Mouse (Mus musculus) limb, embryonic 10.5 days (tissue): ENCODE data around the gene Rtkn2. TPM values are rescaled to one million over a fixed set of nuclear protein-coding genes. Genes with fewer than 3 reads are reported as not detected.
"Not testable (repeated sequence)": the region's sequence is repeated elsewhere in the genome, so short reads cannot be mapped to it uniquely, and the experiment has no call there.

Experiments used
- DNase-seq: peaks from one replicate; pipeline ENCODE4 v3.0.0-alpha.2; 2017; ENCODE audit warnings: low spot score
- H3K27ac ChIP-seq: fragments of 300-500 bp; sonication (generic); 2 replicates; pipeline ENCODE4 v1.5.1; 2016; ENCODE audit warnings: mild to moderate bottlenecking
- H3K27me3 ChIP-seq: fragments of 300-500 bp; sonication (generic); 2 replicates; pipeline ENCODE4 v1.6.1; 2016; ENCODE audit warnings: low read depth, mild to moderate bottlenecking; ENCODE audit not compliant: poor library complexity, severe bottlenecking
- H3K36me3 ChIP-seq: fragments of 300-500 bp; sonication (generic); 2 replicates; pipeline ENCODE4 v1.6.1; 2016; ENCODE audit warnings: mild to moderate bottlenecking, moderate library complexity
- H3K4me1 ChIP-seq: fragments of 300-500 bp; sonication (generic); 2 replicates; pipeline ENCODE4 v1.6.1; 2016
- H3K4me3 ChIP-seq: fragments of 300-500 bp; sonication (generic); 2 replicates; pipeline ENCODE4 v1.5.1; 2016; ENCODE audit warnings: mild to moderate bottlenecking, moderate library complexity
- H3K9me3 ChIP-seq: fragments of 300-500 bp; sonication (generic); replicated peaks from 2 replicates; pipeline ENCODE4 v1.6.1; 2016; ENCODE audit warnings: mild to moderate bottlenecking
- WGBS: fragments of 180-500 bp; shearing (Covaris S2); methylation state at CpG from one replicate; pipeline ENCODE4 v1.1.7; 2016; 5-methylcytosine and 5-hydroxymethylcytosine counted together
- polyA plus RNA-seq: library from polyadenylated mRNA; unstranded; fragments of >200 nt; fragmentation: Nextera tagmentation; extraction: Ambion mirVana; gene quantifications from 2 replicates; pipeline ENCODE4 v1.2.1, GENCODE M21; 2016

Rtkn2 gene
- polyA plus RNA-seq, 1 experiment from 2014 or later, result 11.8 TPM

DNA sequence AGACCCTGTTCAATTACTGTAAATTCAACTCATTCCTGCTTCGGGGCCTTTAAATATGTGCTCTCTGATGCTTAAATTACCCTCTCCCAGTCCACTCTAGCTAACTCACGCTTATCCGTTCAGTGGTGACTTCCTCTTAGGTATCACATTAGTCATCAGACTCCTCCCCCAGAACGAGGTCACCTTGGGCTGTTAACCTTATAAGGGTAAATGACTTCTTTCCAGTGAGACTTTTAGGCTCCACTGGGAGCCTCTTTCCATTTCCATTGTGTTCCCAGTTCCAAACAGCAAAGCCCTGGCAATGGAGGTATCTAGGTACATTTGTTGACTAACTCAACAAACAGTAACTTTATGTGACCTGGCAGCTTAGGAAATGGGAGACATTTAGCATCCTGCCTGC lies 112.5 kb downstream of the Rtkn2 start:
- no peak for DNase-seq
- Histone ChIP-seq H3K4me3 (no peak overlapping the region), H3K27ac (no peak overlapping the region), H3K9me3 (no peaks in the 10 kb centered on the region), H3K4me1 (0 out of 2 replicates have a peak, but pooled peaks cover 3% of the 10 kb centered on the region), H3K36me3 (peaks cover 40% of the 10 kb centered on the region), H3K27me3 (no peaks in the 10 kb centered on the region)
- 83% methylated on average over 4 of the region's 4 CpGs for WGBS

- Histone ChIP-seq H3K9me3 (no peaks in the 10 kb centered on the region), H3K27ac (no peak overlapping the region), H3K4me1 (no peaks in the 10 kb centered on the region), H3K27me3 (no peaks in the 10 kb centered on the region), H3K36me3 (peaks cover 56% of the 10 kb centered on the region), H3K4me3 (no peak overlapping the region)
- 92% methylated on average over 3 of the region's 3 CpGs for WGBS
- DNase-seq, result no peak
Measured at GRCm38 (mm10) chr10:68093496-68093895, 114.1 kb downstream of the Rtkn2 start.

- Histone ChIP-seq H3K4me1 (no peaks in the 10 kb centered on the region), H3K27me3 (no peaks in the 10 kb centered on the region), H3K36me3 (peaks cover 62% of the 10 kb centered on the region), H3K4me3 (no peak overlapping the region), H3K9me3 (no peaks in the 10 kb centered on the region), H3K27ac (no peak overlapping the region)
- no peak for DNase-seq
- whole genome bisulfite sequencing, result 80% methylated on average over 2 of the region's 2 CpGs
Measured at GRCm38 (mm10) chr10:68095136-68095535, 115.8 kb downstream of the Rtkn2 start.

GRCm38 (mm10) chr10:68096395-68096794 lies 117.0 kb downstream of the Rtkn2 start:
- H3K36me3 ChIP-seq, result peaks cover 72% of the 10 kb centered on the region
- H3K27me3 ChIP-seq, result no peaks in the 10 kb centered on the region
- no peak overlapping the region for H3K4me3 ChIP-seq
- H3K9me3 ChIP-seq, result no peaks in the 10 kb centered on the region
- H3K4me1 ChIP-seq, result no peaks in the 10 kb centered on the region
- no peak for DNase-seq
- H3K27ac ChIP-seq, result no peak overlapping the region
- WGBS, result 96% methylated on average over 12 of the region's 12 CpGs

DNA sequence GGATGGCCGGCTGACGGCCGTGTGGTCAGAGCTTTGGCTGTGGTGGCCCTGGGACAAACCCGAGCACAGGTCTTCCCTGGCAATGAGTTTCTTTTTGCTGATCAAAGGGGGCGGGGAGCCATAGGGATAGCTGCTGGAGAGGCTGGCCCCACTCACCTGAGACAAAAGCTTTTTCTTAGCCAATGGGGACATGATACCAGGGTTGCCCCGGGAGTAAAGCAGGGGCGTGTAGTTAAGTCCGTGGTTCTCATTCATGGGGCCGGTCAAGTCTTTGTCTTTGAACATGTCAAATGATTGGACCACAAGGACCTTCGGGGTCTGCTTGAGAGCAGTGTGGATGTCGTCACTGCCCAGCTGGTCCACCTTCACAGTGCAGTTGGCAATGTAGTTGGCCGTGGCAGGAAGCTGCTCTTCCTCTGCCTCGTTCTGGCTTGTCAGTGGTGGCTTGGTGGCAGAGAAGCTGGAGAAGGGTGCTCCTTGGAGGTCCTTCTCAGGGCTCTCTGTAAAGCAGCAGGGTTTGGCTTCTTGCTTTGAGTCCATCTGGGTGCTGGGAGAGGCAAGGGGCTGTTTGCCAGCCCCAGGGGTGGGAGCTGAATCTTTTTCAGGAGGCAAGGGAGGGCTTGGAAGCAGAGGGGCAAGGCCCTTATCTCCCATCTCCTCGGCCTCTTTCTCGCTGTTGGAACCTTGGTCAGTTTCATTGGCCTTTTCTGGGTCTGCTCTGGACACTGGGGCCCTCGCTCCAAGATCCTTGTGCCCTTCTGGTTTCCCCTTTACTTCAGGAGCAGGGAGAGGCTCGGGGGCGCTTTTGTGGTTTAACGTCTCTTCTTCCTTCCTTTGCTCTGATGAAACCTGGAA lies 118.7 kb downstream of the Rtkn2 start:
- H3K9me3 ChIP-seq, result no peaks in the 10 kb centered on the region
- no peak for DNase-seq
- H3K4me3 ChIP-seq, result no peak overlapping the region
- 93% methylated on average over 19 of the region's 19 CpGs for WGBS
- H3K27ac ChIP-seq, result no peak overlapping the region
- H3K27me3 ChIP-seq, result no peaks in the 10 kb centered on the region
- peaks cover 5% of the 10 kb centered on the region for H3K4me1 ChIP-seq
- peaks cover 76% of the 10 kb centered on the region for H3K36me3 ChIP-seq

- H3K27ac ChIP-seq, H3K27me3 ChIP-seq, H3K4me3 ChIP-seq, DNase-seq, H3K9me3 ChIP-seq: not testable (repeated sequence)
- WGBS, result 95% methylated on average over 7 of the region's 7 CpGs
- Histone ChIP-seq H3K36me3 (peaks cover 63% of the 10 kb centered on the region), H3K4me1 (peaks cover 15% of the 10 kb centered on the region)
Measured at GRCm38 (mm10) chr10:68099801-68100200, 120.4 kb downstream of the Rtkn2 start.

DNA sequence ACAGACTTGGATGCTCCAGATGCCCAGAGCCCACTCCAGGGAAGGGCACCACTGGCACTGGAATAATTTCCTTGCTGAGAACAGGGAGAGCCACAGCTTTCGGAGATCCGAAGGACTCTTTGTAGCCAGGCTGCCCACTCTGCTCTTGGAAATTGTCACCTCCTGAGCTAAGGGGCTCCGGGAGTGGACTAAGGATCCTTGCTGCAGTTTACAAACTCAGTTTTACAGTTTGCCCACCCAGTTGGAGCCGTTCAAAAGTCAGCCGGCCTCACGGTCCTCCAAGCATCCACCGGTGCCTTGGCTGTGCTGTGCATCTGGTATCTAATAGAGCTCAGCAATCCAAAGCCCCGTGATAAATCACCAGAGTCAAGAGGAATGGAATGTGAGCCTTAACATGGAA lies 121.1 kb downstream of the Rtkn2 start:
- Histone ChIP-seq H3K36me3 (peaks cover 56% of the 10 kb centered on the region), H3K27me3 (no peaks in the 10 kb centered on the region), H3K27ac (no peak overlapping the region), H3K9me3 (no peaks in the 10 kb centered on the region), H3K4me3 (no peak overlapping the region), H3K4me1 (peaks cover 22% of the 10 kb centered on the region)
- DNase-seq, result no peak
- 71% methylated on average over 8 of the region's 8 CpGs for WGBS

GRCm38 (mm10) chr10:68101251-68101650 lies 121.9 kb downstream of the Rtkn2 start:
- DNase-seq, result no peak
- Histone ChIP-seq H3K9me3 (no peaks in the 10 kb centered on the region), H3K27ac (no peak overlapping the region), H3K36me3 (peaks cover 50% of the 10 kb centered on the region), H3K4me3 (no peak overlapping the region), H3K27me3 (no peaks in the 10 kb centered on the region), H3K4me1 (peaks cover 27% of the 10 kb centered on the region)
- 83% methylated on average over 4 of the region's 4 CpGs for WGBS

GRCm38 (mm10) chr10:68102566-68102965 lies 123.2 kb downstream of the Rtkn2 start:
- Histone ChIP-seq H3K4me3 (no peak overlapping the region), H3K4me1 (peaks cover 32% of the 10 kb centered on the region), H3K36me3 (peaks cover 37% of the 10 kb centered on the region), H3K27me3 (no peaks in the 10 kb centered on the region), H3K27ac (no peak overlapping the region), H3K9me3 (no peaks in the 10 kb centered on the region)
- WGBS, result 95% methylated on average over 6 of the region's 6 CpGs
- no peak for DNase-seq

- Histone ChIP-seq H3K36me3 (peaks cover 36% of the 10 kb centered on the region), H3K4me3 (no peak overlapping the region), H3K4me1 (peaks cover 32% of the 10 kb centered on the region), H3K27me3 (no peaks in the 10 kb centered on the region), H3K9me3 (no peaks in the 10 kb centered on the region), H3K27ac (no peak overlapping the region)
- 72% methylated on average over 6 of the region's 6 CpGs for WGBS
- DNase-seq, result no peak
Measured at GRCm38 (mm10) chr10:68103078-68103855, 123.9 kb downstream of the Rtkn2 start.

GRCm38 (mm10) chr10:68103988-68104387 lies 124.6 kb downstream of the Rtkn2 start:
- Histone ChIP-seq H3K27me3 (no peaks in the 10 kb centered on the region), H3K4me3 (no peak overlapping the region), H3K27ac (no peak overlapping the region), H3K4me1 (peaks cover 32% of the 10 kb centered on the region), H3K36me3 (peaks cover 36% of the 10 kb centered on the region), H3K9me3 (no peaks in the 10 kb centered on the region)
- WGBS, result 79% methylated on average over 5 of the region's 5 CpGs
- DNase-seq, result no peak

GRCm38 (mm10) chr10:68104481-68104880 lies 125.1 kb downstream of the Rtkn2 start:
- WGBS, result 27% methylated on average over 2 of the region's 2 CpGs
- Histone ChIP-seq H3K27ac (peak overlapping the region; percentile 68), H3K9me3 (no peaks in the 10 kb centered on the region), H3K36me3 (peaks cover 41% of the 10 kb centered on the region), H3K4me3 (no peak overlapping the region), H3K4me1 (peaks cover 32% of the 10 kb centered on the region), H3K27me3 (no peaks in the 10 kb centered on the region)
- DNase-seq, result no peak
